Mouse (Mus musculus) CH12.LX (cell line): ENCODE results near the gene Zbtb5. TPM values are rescaled to one million over a fixed set of nuclear protein-coding genes. Genes with fewer than 3 reads are reported as not detected.

Experiments
- DNase-seq: peaks from one replicate; pipeline ENCODE4 v3.0.0-alpha.2; 2013; ENCODE audit errors: extremely low read depth
- H3K27ac ChIP-seq: 2 replicates; pipeline ENCODE4 v1.5.1; 2012; ENCODE audit warnings: low read depth, mild to moderate bottlenecking, control low read depth, moderate library complexity; ENCODE audit not compliant: insufficient read depth
- H3K27me3 ChIP-seq: replicated peaks from 2 replicates; pipeline ENCODE3; 2012; ENCODE audit warnings: inconsistent platforms
- H3K36me3 ChIP-seq, 2 experiments: replicated peaks in 1 of 2; 2 replicates each; pipeline versions ENCODE3 to v1.6.1; 2012; ENCODE audit warnings: inconsistent platforms in 1 of 2, low read length in 1 of 2, mild to moderate bottlenecking in 1 of 2, mixed read lengths in 1 of 2, moderate library complexity in 1 of 2; ENCODE audit not compliant: control insufficient read depth in 1 of 2, insufficient read depth in 1 of 2
- H3K4me1 ChIP-seq, 2 experiments: 2 replicates each; pipeline ENCODE4 v1.6.1; 2012; ENCODE audit warnings: inconsistent platforms in 1 of 2, moderate library complexity in 1 of 2; ENCODE audit not compliant: insufficient read depth in 2 of 2, control insufficient read depth in 1 of 2
- H3K4me2 ChIP-seq: 2 replicates; pipeline ENCODE4 v1.6.1; 2012; ENCODE audit warnings: low read depth, mild to moderate bottlenecking, control low read depth; ENCODE audit not compliant: poor library complexity, insufficient read depth, severe bottlenecking
- H3K4me3 ChIP-seq, 3 experiments: fragments of 150-350 bp in 1 of 3; sonication (generic) in 1 of 3; replicated peaks in 1 of 3; 2 replicates each; pipeline versions ENCODE3 to v1.5.1; 2011 to 2012; ENCODE audit warnings: low read depth in 2 of 3, low read length in 2 of 3, mild to moderate bottlenecking in 2 of 3, moderate library complexity in 2 of 3, control low read depth in 1 of 3, improper control_type of control experiment in 1 of 3, inconsistent platforms in 1 of 3, mixed read lengths in 1 of 3; ENCODE audit not compliant: poor library complexity in 1 of 3
- H3K79me2 ChIP-seq: replicated peaks from 2 replicates; pipeline ENCODE4 v1.6.1; 2012; ENCODE audit warnings: mild to moderate bottlenecking, moderate library complexity; ENCODE audit not compliant: control insufficient read depth, poor library complexity, insufficient read depth, severe bottlenecking; ENCODE audit errors: extremely low read depth
- H3K9ac ChIP-seq: 2 replicates; pipeline ENCODE4 v1.6.1; 2012; ENCODE audit warnings: low read depth, mild to moderate bottlenecking, control low read depth, moderate library complexity; ENCODE audit not compliant: insufficient read depth
- H3K9me3 ChIP-seq: replicated peaks from 2 replicates; pipeline ENCODE3; 2012; ENCODE audit warnings: low read length, inconsistent platforms, mixed read lengths
- BHLHE40 ChIP-seq: IDR thresholded peaks from 2 replicates; pipeline ENCODE4 v1.6.1; 2011; ENCODE audit warnings: mild to moderate bottlenecking, low read depth, low read length, improper control_type of control experiment
- CHD2 ChIP-seq: IDR thresholded peaks from 2 replicates; pipeline ENCODE4 v1.6.1; 2011; ENCODE audit warnings: low read length, improper control_type of control experiment
- ELF1 ChIP-seq: IDR thresholded peaks from 2 replicates; pipeline ENCODE4 v1.6.1; 2014; ENCODE audit warnings: low read depth, mild to moderate bottlenecking, inconsistent platforms, low read length, improper control_type of control experiment
- EP300 ChIP-seq: IDR thresholded peaks from 2 replicates; pipeline ENCODE4 v1.6.1; 2011; ENCODE audit warnings: low read length, improper control_type of control experiment
- ETS1 ChIP-seq: conservative IDR thresholded peaks from 2 replicates; pipeline ENCODE4 v1.6.1; 2012; ENCODE audit warnings: low read depth, mild to moderate bottlenecking, inconsistent platforms, low read length, improper control_type of control experiment, moderate library complexity
- GABPA ChIP-seq: IDR thresholded peaks from 2 replicates; pipeline ENCODE4 v1.6.1; 2012; ENCODE audit warnings: low read depth, low read length, improper control_type of control experiment, inconsistent platforms; ENCODE audit not compliant: insufficient replicate concordance
- IRF4 ChIP-seq: IDR thresholded peaks from 2 replicates; pipeline ENCODE4 v1.6.1; 2014; ENCODE audit warnings: low read depth, mild to moderate bottlenecking, inconsistent platforms, low read length, improper control_type of control experiment
- JUN ChIP-seq: IDR thresholded peaks from 2 replicates; pipeline ENCODE4 v1.6.1; 2011; ENCODE audit warnings: low read depth, mild to moderate bottlenecking, low read length, improper control_type of control experiment, moderate library complexity; ENCODE audit not compliant: insufficient read depth
- MAFK ChIP-seq: IDR thresholded peaks from 2 replicates; pipeline ENCODE4 v1.6.1; 2011; ENCODE audit warnings: low read length, improper control_type of control experiment; ENCODE audit not compliant: insufficient replicate concordance
- MEF2A ChIP-seq: IDR thresholded peaks from 2 replicates; pipeline ENCODE4 v1.6.1; 2014; ENCODE audit warnings: low read depth, mild to moderate bottlenecking, inconsistent platforms, low read length, improper control_type of control experiment, borderline replicate concordance
- PAX5 ChIP-seq: IDR thresholded peaks from 2 replicates; pipeline ENCODE4 v1.6.1; 2012; ENCODE audit warnings: low read length, inconsistent platforms, mixed read lengths
- RAD21 ChIP-seq: IDR thresholded peaks from 2 replicates; pipeline ENCODE4 v1.6.1; 2011; ENCODE audit warnings: low read depth, mild to moderate bottlenecking, low read length, improper control_type of control experiment, moderate library complexity
- TCF12 ChIP-seq: IDR thresholded peaks from 2 replicates; pipeline ENCODE4 v1.6.1; 2014; ENCODE audit warnings: low read depth, mild to moderate bottlenecking, inconsistent platforms, low read length, improper control_type of control experiment
- UBTF ChIP-seq: IDR thresholded peaks from 2 replicates; pipeline ENCODE4 v1.6.1; 2012; ENCODE audit warnings: low read depth, mild to moderate bottlenecking, inconsistent platforms, low read length, improper control_type of control experiment, moderate library complexity
- USF1 ChIP-seq: IDR thresholded peaks from 2 replicates; pipeline ENCODE4 v1.6.1; 2014; ENCODE audit warnings: low read depth, mild to moderate bottlenecking, inconsistent platforms, low read length, improper control_type of control experiment
- ZC3H11A ChIP-seq: IDR thresholded peaks from 2 replicates; pipeline ENCODE4 v1.6.1; 2012; ENCODE audit warnings: low read depth, mild to moderate bottlenecking, inconsistent platforms, low read length, improper control_type of control experiment
- ZKSCAN1 ChIP-seq: IDR thresholded peaks from 2 replicates; pipeline ENCODE4 v1.6.1; 2012; ENCODE audit warnings: low read depth, inconsistent platforms, low read length, improper control_type of control experiment, borderline replicate concordance
- dilution Hi-C: fragments of 300-500 bp; cut with MboI; formaldehyde crosslinking; loops from 2 replicates; pipeline ENCODE4 v1.14.3; 2020; ENCODE audit warnings: low sequenced_read_pairs; ENCODE audit not compliant: extremely low pct_unique_long_range_greater_than_20kb, extremely low pct_ligation_motif_present
- in situ Hi-C: fragments of 300-500 bp; cut with MboI; formaldehyde crosslinking; loops from 3 replicates; pipeline ENCODE4 v1.14.3; 2019; ENCODE audit warnings: low sequenced_read_pairs, low pct_ligation_motif_present, low pct_unique_long_range_greater_than_20kb, mixed read lengths
- polyA plus RNA-seq: library from polyadenylated mRNA; unstranded; fragments of >175 nt; gene quantifications from 2 replicates; pipeline ENCODE4 v1.2.1, GENCODE M21; 2012; ENCODE audit warnings: low read depth; ENCODE audit not compliant: insufficient read length
- total RNA-seq, 2 experiments: library from RNA; depleted of rRNA; stranded (reverse); fragments of 300-350 nt in 1 of 2; fragments of >200 nt in 1 of 2; gene quantifications; 2 replicates each; pipeline ENCODE4 v1.2.3; 2012 to 2014

Zbtb5 gene
- total and polyA plus RNA-seq, 3 experiments, result 8.2 to 10.4 (median 10.0) TPM

DNA sequence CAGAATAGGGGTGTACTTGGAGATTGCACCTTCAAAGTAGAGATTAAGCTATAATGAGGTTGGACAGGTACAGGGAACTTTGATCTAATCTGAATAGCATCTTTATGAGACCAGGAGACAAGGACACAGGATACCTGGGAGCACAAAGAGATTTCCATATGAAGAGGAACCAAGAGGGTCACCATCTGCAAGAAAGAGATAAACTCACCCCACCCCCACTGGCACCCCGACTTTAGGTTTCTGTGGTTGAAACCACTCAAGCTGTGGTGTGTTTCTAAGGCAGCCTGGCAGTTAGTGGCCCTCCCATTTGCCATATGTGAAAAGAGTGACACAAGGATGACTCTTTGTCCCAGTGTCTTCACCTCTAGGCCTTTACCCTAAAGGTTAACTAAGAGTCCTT lies 70.0 kb downstream of the Zbtb5 start:
- Histone ChIP-seq H3K9ac (no peak overlapping the region), H3K36me3 (no peaks in the 10 kb centered on the region), H3K27me3 (no peaks in the 10 kb centered on the region), H3K4me1 (peaks cover 43 to 92% of the 10 kb centered on the region in 2 experiments), H3K79me2 (no peaks in the 10 kb centered on the region), H3K4me2 (no peak overlapping the region), H3K27ac (no peak overlapping the region), H3K9me3 (no peaks in the 10 kb centered on the region), H3K4me3 (no peak overlapping the region)
- dilution Hi-C loops, result no loop called here
- no peak for DNase-seq
- in situ Hi-C loops, result loop anchor here (25.0 kb wide), 1 partner anchor 630 kb away; the partner anchor contains the start of gene Melk
- TF ChIP-seq MAFK (peak; percentile 57), TCF12 (peak; percentile 46; the same call in 1 of the 2 replicates), PAX5 (no peak), ZC3H11A (no peak), JUN (no peak), UBTF (no peak), ELF1 (no peak), GABPA (no peak), EP300 (peak; percentile 59), ZKSCAN1 (no peak), IRF4 (no peak), MEF2A (no peak), RAD21 (no peak), ETS1 (peak; percentile 25; the same call in 1 of the 2 replicates), BHLHE40 (peak; percentile 66), CHD2 (peak; percentile 49; the same call in 1 of the 2 replicates), USF1 (no peak)

Other genes starting within 250 kb of the Zbtb5 start
- 43.4 and 76.6 TPM in 2 replicates for gene Grhpr, start 31.0 kb downstream of the Zbtb5 start, total RNA-seq (2012; rRNA removed)
- 106 and 107 TPM in 2 replicates for gene Grhpr, start 31.0 kb downstream of the Zbtb5 start, total RNA-seq (2014; rRNA removed)
- 174 and 204 TPM in 2 replicates for gene Grhpr, start 31.0 kb downstream of the Zbtb5 start, polyA plus RNA-seq
- 37.2 and 52.7 TPM in 2 replicates for gene Polr1e, start 6.2 kb upstream of the Zbtb5 start, total RNA-seq (2012; rRNA removed)
- gene Polr1e, start 6.2 kb upstream of the Zbtb5 start, total RNA-seq (2014; rRNA removed), result 87.7 and 94.9 TPM in 2 replicates
- 78.6 and 83.0 TPM in 2 replicates for gene Polr1e, start 6.2 kb upstream of the Zbtb5 start, polyA plus RNA-seq
- gene Fbxo10, start 72.2 kb upstream of the Zbtb5 start, total RNA-seq (2012; rRNA removed), result 0.97 and 1.4 TPM in 2 replicates
- 0.39 and 0.49 TPM in 2 replicates for gene Fbxo10, start 72.2 kb upstream of the Zbtb5 start, total RNA-seq (2014; rRNA removed)
- 0.64 and 0.71 TPM in 2 replicates for gene Fbxo10, start 72.2 kb upstream of the Zbtb5 start, polyA plus RNA-seq
- gene Tomm5, start 95.7 kb upstream of the Zbtb5 start, total RNA-seq (2012; rRNA removed), result 313 and 458 TPM in 2 replicates
- gene Tomm5, start 95.7 kb upstream of the Zbtb5 start, total RNA-seq (2014; rRNA removed), result 845 and 877 TPM in 2 replicates
- gene Tomm5, start 95.7 kb upstream of the Zbtb5 start, polyA plus RNA-seq, result 321 and 339 TPM in 2 replicates
- gene Frmpd1, start 172.5 kb upstream of the Zbtb5 start, total RNA-seq (2012; rRNA removed), result not detected in 2 replicates
- not detected in 2 replicates for gene Frmpd1, start 172.5 kb upstream of the Zbtb5 start, total RNA-seq (2014; rRNA removed)
- not detected in 2 replicates for gene Frmpd1, start 172.5 kb upstream of the Zbtb5 start, polyA plus RNA-seq